Comparison of ENCODE assay signal across 30 mouse cellular contexts in the genomic region with DNA sequence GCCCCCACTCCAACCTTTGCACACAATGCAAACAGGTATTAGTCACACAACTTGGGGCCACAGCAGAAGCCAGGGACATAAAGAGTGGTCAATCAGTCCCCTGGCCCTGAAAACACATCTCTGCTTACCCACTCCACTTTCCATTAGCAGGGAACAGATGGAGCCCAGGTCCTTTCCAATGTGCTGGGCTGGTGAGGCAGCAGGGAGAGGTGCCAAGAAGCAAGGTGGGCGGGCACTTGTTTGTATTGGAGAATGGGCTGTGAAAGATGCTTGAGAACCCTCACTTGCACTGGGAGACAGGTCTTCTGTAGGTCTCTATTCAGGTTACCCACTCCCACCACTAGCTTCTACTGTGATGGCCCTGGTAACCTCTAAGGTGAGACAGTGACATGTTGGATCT. TPM values are rescaled to one million over a fixed set of nuclear protein-coding genes. Genes with fewer than 3 reads are reported as not detected.
DNase-seq lines count a peak whose midpoint lies in the region; ATAC-seq and TF ChIP-seq lines count a peak whose summit lies in the region.
"Had no signal": no experiment of that assay in that cellular context is flagged by ENCODE, and none has a peak within 500 bp of the region (broad histone marks: within the 10 kb centered on the region; RNA-seq: fewer than 3 reads in every experiment).

No protein-coding gene starts in this region.

- TF ChIP-seq CTCF in left cerebral cortex, adult 2 months (IDR thresholded peaks at IDR 0.05), result no peak
- no peak for TF ChIP-seq CTCF in brain, embryonic 14.5 days (IDR thresholded peaks at IDR 0.05; ENCODE audit: borderline replicate concordance, extremely low read depth, insufficient read depth, insufficient read length)

- no peak overlapping the region for H3K4me3 ChIP-seq in forebrain, embryonic 14.5 days (ENCODE audit: low read depth, low read length)
- H3K4me3 ChIP-seq in forebrain, embryonic 13.5 days, result no peak overlapping the region
- no peak overlapping the region for H3K4me3 ChIP-seq in left cerebral cortex, adult 2 months
- H3K4me3 ChIP-seq: embryonic facial prominence, embryonic 13.5 days; embryonic facial prominence, embryonic 15.5 days; erythroblast, embryonic 14.5 days; forebrain, embryonic 10.5 days; forebrain, embryonic 12.5 days had no signal

- no peaks in the 10 kb centered on the region for H3K36me3 ChIP-seq in forebrain, embryonic 14.5 days (ENCODE audit: control insufficient read depth, insufficient read depth, low read length)
- H3K36me3 ChIP-seq in forebrain, embryonic 13.5 days (ENCODE audit: poor library complexity, severe bottlenecking), result no peaks in the 10 kb centered on the region
- H3K36me3 ChIP-seq: embryonic facial prominence, embryonic 13.5 days; embryonic facial prominence, embryonic 15.5 days; forebrain, embryonic 10.5 days; forebrain, embryonic 12.5 days; G1E had no signal

- WGBS in forebrain, embryonic 14.5 days, result 88% methylated on average over 1 of the region's 1 CpGs
- WGBS in forebrain, embryonic 13.5 days, result 53% methylated on average over 1 of the region's 1 CpGs

- H3K27ac ChIP-seq in forebrain, embryonic 14.5 days (ENCODE audit: low read depth, low read length), result no peak overlapping the region
- H3K27ac ChIP-seq in forebrain, embryonic 13.5 days, result no peak overlapping the region
- H3K27ac ChIP-seq in left cerebral cortex, adult 2 months, result no peak overlapping the region
- H3K27ac ChIP-seq: embryonic facial prominence, embryonic 13.5 days; embryonic facial prominence, embryonic 15.5 days; forebrain, embryonic 10.5 days; forebrain, embryonic 12.5 days had no signal

- intact Hi-C loops in left cerebral cortex, postnatal 4 days (cut with DNase I), result no loop called here
- intact Hi-C loops in left cerebral cortex, adult 2 months (cut with DNase I), result no loop called here

- no peak overlapping the region for H3K9ac ChIP-seq in forebrain, embryonic 14.5 days (ENCODE audit: low read length)
- no peak overlapping the region for H3K9ac ChIP-seq in forebrain, embryonic 13.5 days
- H3K9ac ChIP-seq: embryonic facial prominence, embryonic 13.5 days; embryonic facial prominence, embryonic 15.5 days; forebrain, embryonic 12.5 days had no signal

- DNase-seq in cerebellum, postnatal 10 days, result peak; percentile 85 to 89
- DNase-seq in forebrain, embryonic 14.5 days (ENCODE audit: low spot score), result peak; percentile 23
- DNase-seq in left cerebral cortex, postnatal 4 days, result peak; percentile 71
- DNase-seq in left cerebral cortex, adult 2 months (ENCODE audit: extremely low spot score in 1 of 2, low spot score in 2 of 2), result no peak
- peak; percentile 48 for DNase-seq in brain, embryonic 14.5 days (ENCODE audit: low read depth)
- DNase-seq: adrenal gland, adult 8-10 months; adrenal gland, postnatal 14 days; adrenal gland, postnatal 36 days; B cell, adult 2 months; cerebellum, adult 18-20 months; cerebellum, adult 8-10 months; cerebellum, adult 9-11 months; cerebellum, postnatal 36 days; embryo, embryonic 11 days had no signal

- TF ChIP-seq POLR2A in brain, embryonic 14.5 days (IDR thresholded peaks at IDR 0.05; ENCODE audit: borderline replicate concordance, extremely low read depth, insufficient read depth, insufficient read length, poor library complexity, severe bottlenecking), result no peak

- H3K4me2 ChIP-seq in forebrain, embryonic 14.5 days (ENCODE audit: low read length), result no peak overlapping the region
- H3K4me2 ChIP-seq in forebrain, embryonic 13.5 days, result no peak overlapping the region
- H3K4me2 ChIP-seq: embryonic facial prominence, embryonic 13.5 days; embryonic facial prominence, embryonic 15.5 days; forebrain, embryonic 12.5 days had no signal

- H3K27me3 ChIP-seq in forebrain, embryonic 14.5 days (replicated peaks; ENCODE audit: control insufficient read depth, insufficient read depth, low read length), result no peaks in the 10 kb centered on the region
- H3K27me3 ChIP-seq in forebrain, embryonic 13.5 days, result 0 out of 2 replicates have a peak, but pooled peaks cover 2% of the 10 kb centered on the region
- H3K27me3 ChIP-seq: embryonic facial prominence, embryonic 13.5 days; embryonic facial prominence, embryonic 15.5 days had no signal

- ATAC-seq in cerebellum, adult (ENCODE audit: insufficient number of reproducible peaks, low FRiP score, low TSS enrichment), result no peak
- ATAC-seq in forebrain, embryonic 14.5 days, result no peak
- ATAC-seq in forebrain, embryonic 13.5 days, result no peak
- ATAC-seq: activated CD4-positive, CD25-positive, alpha-beta regulatory T cell, adult 4 months; CD4-positive, CD25-positive, alpha-beta regulatory T cell, adult 4 months; forebrain, embryonic 16.5 days; Patski had no signal

- H3K9me3 ChIP-seq in forebrain, embryonic 14.5 days (replicated peaks; ENCODE audit: control insufficient read depth, low read length), result no peaks in the 10 kb centered on the region
- H3K9me3 ChIP-seq in forebrain, embryonic 13.5 days (replicated peaks), result no peaks in the 10 kb centered on the region
- H3K9me3 ChIP-seq: embryonic facial prominence, embryonic 13.5 days; embryonic facial prominence, embryonic 15.5 days; forebrain, embryonic 10.5 days; forebrain, embryonic 12.5 days; G1E had no signal

- no peaks in the 10 kb centered on the region for H3K4me1 ChIP-seq in forebrain, embryonic 14.5 days (ENCODE audit: control insufficient read depth, insufficient read depth, low read length)
- H3K4me1 ChIP-seq in forebrain, embryonic 13.5 days, result peaks cover 18% of the 10 kb centered on the region
- H3K4me1 ChIP-seq: embryonic facial prominence, embryonic 13.5 days; embryonic facial prominence, embryonic 15.5 days had no signal

RNA-seq across cellular contexts. Expression of a gene that starts 34.9 kb away (rescaled TPM):
- polyA plus RNA-seq in forebrain, embryonic 14.5 days (2014; fragmentation: Nextera tagmentation; extraction: Ambion mirVana), result 0.27 TPM in 1 of 2 replicates, not detected in the other
- 0.21 and 0.28 TPM in 2 replicates for polyA plus RNA-seq in forebrain, embryonic 13.5 days (2015; fragmentation: Nextera tagmentation; extraction: Ambion mirVana)
- under 1 TPM in 1 of 2 experiments, not detected in 1; 0.44 TPM for total RNA-seq in left cerebral cortex, postnatal 4 days (2021)
- not detected for total RNA-seq in left cerebral cortex, adult 2 months (2021)
- polyA plus RNA-seq in brain, embryonic 14.5 days (2012; rRNA removed), result 0.11 and 0.29 TPM in 2 replicates
- total RNA-seq: adrenal gland, adult 18-20 months; adrenal gland, adult 8-10 months; adrenal gland, postnatal 14 days; adrenal gland, postnatal 36 days; CH12.LX; common myeloid progenitor, adult 5-6 weeks had no signal
- polyA plus RNA-seq: activated CD4-positive, CD25-positive, alpha-beta regulatory T cell, adult 4 months; CD4-positive, CD25-positive, alpha-beta regulatory T cell, adult 4 months; embryonic facial prominence, embryonic 11.5 days; embryonic facial prominence, embryonic 13.5 days; embryonic facial prominence, embryonic 15.5 days; erythroblast, embryonic 14.5 days; forebrain, embryonic 10.5 days; G1E; Patski had no signal

Comparison
In these comparisons a context has a peak if more than half of its experiments do, and no peak if none do; other contexts are left out.
1. DNase-seq: peak in cerebellum, postnatal 10 days (2 of 2), forebrain, embryonic 14.5 days (single experiment), left cerebral cortex, postnatal 4 days (single experiment) and brain, embryonic 14.5 days (single experiment); none in left cerebral cortex, adult 2 months (0 of 2).